Mouse (Mus musculus) liver, embryonic 14.5 days (tissue): ENCODE results near the gene Phf19. TPM values are rescaled to one million over a fixed set of nuclear protein-coding genes. Genes with fewer than 3 reads are reported as not detected.
A peak's percentile ranks its signal among the peaks of the same experiment; 100 is the strongest.

ENCODE experiments used
- ATAC-seq: fragments of 200-750 bp; cut with Nextera tagmentation; 2 replicates; pipeline ENCODE4 v1.8.0; 2017; ENCODE audit warnings: moderate number of reproducible peaks, mild to moderate bottlenecking, moderate library complexity; ENCODE audit not compliant: insufficient read depth
- DNase-seq, 3 experiments: peaks; one replicate each; pipeline ENCODE4 v3.0.0-alpha.2; 2012 to 2013; ENCODE audit warnings: low read depth in 3 of 3, low spot score in 3 of 3
- H3K27ac ChIP-seq: fragments of 300-500 bp; sonication (generic); 2 replicates; pipeline ENCODE4 v1.5.1; 2014; ENCODE audit warnings: moderate library complexity, mild to moderate bottlenecking, control low read depth, inconsistent platforms
- H3K27me3 ChIP-seq: fragments of 300-500 bp; sonication (generic); 2 replicates; pipeline ENCODE4 v1.6.1; 2014; ENCODE audit warnings: mild to moderate bottlenecking, low read length, moderate library complexity; ENCODE audit not compliant: control insufficient read depth, insufficient read depth
- H3K36me3 ChIP-seq: fragments of 300-500 bp; sonication (generic); replicated peaks from 2 replicates; pipeline ENCODE4 v1.6.1; 2014; ENCODE audit warnings: low read depth; ENCODE audit not compliant: control insufficient read depth, insufficient read depth
- H3K4me1 ChIP-seq, 2 experiments: fragments of 200-500 bp in 1 of 2; fragments of 300-500 bp in 1 of 2; sonication (generic) in 1 of 2; replicated peaks; 2 replicates each; pipeline ENCODE4 v1.6.1; 2012 to 2014; ENCODE audit warnings: antibody characterized with exemption in 1 of 2, inconsistent platforms in 1 of 2, low read length in 1 of 2; ENCODE audit not compliant: control insufficient read depth in 2 of 2, insufficient read depth in 2 of 2
- H3K4me2 ChIP-seq: fragments of 300-500 bp; sonication (generic); 2 replicates; pipeline ENCODE4 v1.6.1; 2014; ENCODE audit warnings: low read depth, mild to moderate bottlenecking, control low read depth, moderate library complexity
- H3K4me3 ChIP-seq, 2 experiments: fragments of 200-500 bp in 1 of 2; fragments of 300-500 bp in 1 of 2; sonication (generic) in 1 of 2; 2 replicates each; pipeline ENCODE4 v1.5.1; 2012 to 2014; ENCODE audit warnings: low read depth in 2 of 2, low read length in 2 of 2, mild to moderate bottlenecking in 2 of 2, control low read depth in 1 of 2, inconsistent platforms in 1 of 2, moderate library complexity in 1 of 2; ENCODE audit not compliant: insufficient read depth in 1 of 2
- H3K9ac ChIP-seq: fragments of 300-500 bp; sonication (generic); replicated peaks from 2 replicates; pipeline ENCODE4 v1.6.1; 2014; ENCODE audit warnings: mild to moderate bottlenecking, control low read depth, moderate library complexity
- H3K9me3 ChIP-seq: fragments of 300-500 bp; sonication (generic); 2 replicates; pipeline ENCODE4 v1.6.1; 2016; ENCODE audit warnings: low read length, mixed read lengths; ENCODE audit not compliant: control insufficient read depth
- CTCF ChIP-seq: IDR thresholded peaks from 2 replicates; pipeline ENCODE4 v1.5.1; 2016; ENCODE audit warnings: antibody characterized with exemption, low read depth, control low read depth
- EP300 ChIP-seq: IDR thresholded peaks from 2 replicates; pipeline ENCODE4 v1.6.1; 2016; ENCODE audit warnings: antibody characterized with exemption, low read depth
- WGBS: fragments of 180-500 bp; shearing (Covaris S2); extraction: QIAGEN DNeasy Blood & Tissue Kit; methylation state at CpG from one replicate; pipeline ENCODE4 v1.1.7; 2014; ENCODE audit not compliant: insufficient replicate concordance; 5-methylcytosine and 5-hydroxymethylcytosine counted together
- polyA plus RNA-seq, 2 experiments: library from polyadenylated mRNA; depleted of rRNA in 1 of 2; stranded (reverse) in 1 of 2; unstranded in 1 of 2; fragments of >200 nt; fragmentation: Nextera tagmentation in 1 of 2; extraction: Ambion mirVana in 1 of 2; gene quantifications; 2 replicates each; pipeline versions ENCODE4 v1.2.1 to v1.2.3; 2012 to 2014

Phf19 gene
- polyA plus RNA-seq (2012; rRNA removed) (2.9 and 3.5 TPM in 2 replicates), polyA plus RNA-seq (2014; fragmentation: Nextera tagmentation; extraction: Ambion mirVana) (2.8 TPM in 2 replicates)

DNA sequence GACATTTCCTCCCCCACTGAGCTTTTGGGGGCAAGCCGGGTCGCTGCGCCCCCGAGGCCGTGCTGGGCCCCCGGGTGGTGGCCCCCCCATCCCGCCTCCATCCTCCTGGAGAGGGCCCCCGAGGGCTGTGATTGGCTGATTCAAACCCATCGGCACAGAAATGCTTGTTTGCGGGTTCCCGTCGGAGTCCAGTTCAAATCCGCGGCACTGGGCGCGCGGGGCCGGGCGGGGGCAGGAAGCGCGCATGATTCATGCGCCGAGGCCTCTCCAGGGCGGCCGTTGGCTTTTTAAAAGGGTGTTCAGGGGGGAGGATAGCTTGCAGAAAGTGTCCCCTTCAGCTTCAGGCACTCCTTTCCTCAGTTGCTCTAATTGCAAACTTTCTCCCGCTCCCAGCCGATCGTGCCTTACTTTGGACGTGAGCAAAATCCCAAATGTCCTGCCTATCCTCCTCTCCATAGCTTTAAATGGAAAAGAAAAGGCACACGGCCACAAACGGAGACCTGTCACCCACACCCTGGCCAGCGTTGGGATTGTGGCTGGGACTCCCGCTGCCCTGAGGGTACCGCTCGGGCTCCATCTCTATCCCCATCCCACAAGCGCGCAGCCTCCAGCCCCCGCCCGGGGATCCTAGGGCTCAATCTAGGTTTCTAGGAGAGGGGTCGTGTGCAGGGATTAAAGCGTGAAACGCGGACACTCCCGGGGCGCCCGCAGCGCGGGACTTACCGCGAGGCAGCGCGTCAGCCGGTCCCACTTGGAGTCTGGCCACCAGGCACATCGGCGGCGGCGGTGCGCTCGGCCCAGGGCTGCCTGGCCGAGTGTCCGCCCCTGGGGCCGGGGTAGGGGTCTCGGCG, at the start of gene Phf19:
Phf19 (minus strand) TSS at position 809 of the 851 bp plus-strand sequence.
- peak in 1 of 3 experiments; percentile 35 for DNase-seq
- under 1% methylated on average over 64 of the region's 64 CpGs for WGBS
- peaks cover 10% of the 10 kb centered on the region for H3K27me3 ChIP-seq

DNA sequence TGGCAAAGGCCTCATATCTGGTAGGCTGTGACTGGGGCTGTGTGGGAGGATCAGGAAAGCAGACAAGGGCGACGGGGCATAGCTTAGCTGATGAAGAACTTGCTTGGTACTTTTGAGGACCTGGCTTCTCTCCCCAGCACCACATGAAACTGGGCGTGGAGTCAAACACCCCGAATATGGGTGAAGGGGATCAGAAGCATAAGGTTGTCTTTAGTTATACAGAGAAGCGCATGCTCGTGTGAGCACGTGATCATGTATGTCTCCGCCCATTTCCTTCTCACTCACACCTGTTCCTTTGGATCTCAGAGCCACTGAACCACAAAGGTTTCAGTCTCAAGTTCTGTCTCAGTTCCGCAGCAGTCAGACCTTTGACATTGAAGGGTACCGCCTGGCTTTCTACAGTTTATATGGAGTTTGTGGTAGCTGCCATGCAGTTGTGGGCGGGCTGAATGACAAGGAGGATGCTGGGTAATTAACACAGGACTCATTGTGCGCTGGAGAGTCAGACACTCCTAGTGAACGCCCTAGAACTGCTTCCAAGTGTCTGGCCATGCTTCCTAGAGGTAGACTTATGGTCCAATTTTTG, 49.6 kb upstream of the Phf19 start:
- H3K9ac ChIP-seq = no peak overlapping the region
- WGBS = 58% methylated on average over 13 of the region's 13 CpGs
- H3K27me3 ChIP-seq = no peaks in the 10 kb centered on the region
- DNase-seq (no peak), ATAC-seq (no peak)
- H3K27ac ChIP-seq = no peak overlapping the region
- peaks cover 2 to 13% of the 10 kb centered on the region in 2 experiments; a peak in 2 of 4 replicates for H3K4me1 ChIP-seq
- H3K9me3 ChIP-seq = no peaks in the 10 kb centered on the region
- no peak overlapping the region for H3K4me3 ChIP-seq
- no peaks in the 10 kb centered on the region for H3K36me3 ChIP-seq
- no peak overlapping the region for H3K4me2 ChIP-seq
- TF ChIP-seq CTCF = no peak
- no peak for TF ChIP-seq EP300

More for the DNA sequence above, at the start of gene Phf19:
- ATAC-seq = peak; percentile 58
- no peaks in the 10 kb centered on the region for H3K9me3 ChIP-seq
- TF ChIP-seq CTCF = no peak
- TF ChIP-seq EP300 = no peak
- H3K4me3 ChIP-seq = peak within 1 kb of the TSS; percentile 81 to 89
- peak within 1 kb of the TSS; percentile 7; the same call in 1 of the 2 replicates for H3K27ac ChIP-seq
- H3K4me1 ChIP-seq = peaks cover 4 to 8% of the 10 kb centered on the region in 2 experiments
- H3K4me2 ChIP-seq = peak within 1 kb of the TSS; percentile 94
- H3K9ac ChIP-seq = peak within 1 kb of the TSS; percentile 71
- peaks cover 5% of the 10 kb centered on the region; the same call in 1 of the 2 replicates for H3K36me3 ChIP-seq

DNA sequence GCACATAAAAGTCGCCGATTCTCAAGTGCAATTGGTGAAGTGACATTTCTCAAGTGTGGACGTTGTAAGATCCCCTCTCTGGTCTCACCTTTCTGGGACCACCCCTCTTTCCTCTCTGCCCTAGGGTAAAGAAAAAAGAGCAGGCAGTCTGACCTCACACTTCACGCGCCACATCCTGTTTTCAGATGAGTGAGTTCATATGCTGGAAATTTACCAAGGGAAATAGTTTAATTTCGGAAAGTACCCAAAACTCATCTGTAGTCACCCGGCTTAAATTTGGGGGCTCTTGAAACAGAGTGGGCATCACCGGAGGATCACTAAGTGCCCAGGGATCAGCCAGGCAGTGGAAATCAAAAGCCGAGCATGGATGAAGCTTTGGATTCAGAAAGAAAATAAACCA, 49.1 kb upstream of the Phf19 start:
- peaks cover 2 to 13% of the 10 kb centered on the region in 2 experiments; a peak in 2 of 4 replicates for H3K4me1 ChIP-seq
- WGBS = 57% methylated on average over 9 of the region's 9 CpGs
- no peak overlapping the region for H3K4me2 ChIP-seq
- no peaks in the 10 kb centered on the region for H3K27me3 ChIP-seq
- DNase-seq (no peak), ATAC-seq (no peak)
- H3K4me3 ChIP-seq = no peak overlapping the region
- H3K9ac ChIP-seq = no peak overlapping the region
- no peak for TF ChIP-seq EP300
- TF ChIP-seq CTCF = no peak
- H3K36me3 ChIP-seq = no peaks in the 10 kb centered on the region
- H3K9me3 ChIP-seq = no peaks in the 10 kb centered on the region
- H3K27ac ChIP-seq = no peak overlapping the region

GRCm38 (mm10) chr2:34962211-34962610, 48.4 kb upstream of the Phf19 start:
- no peak overlapping the region for H3K27ac ChIP-seq
- TF ChIP-seq CTCF = no peak
- no peak for TF ChIP-seq EP300
- ATAC-seq (no peak), DNase-seq (no peak)
- no peaks in the 10 kb centered on the region for H3K36me3 ChIP-seq
- no peak overlapping the region for H3K9ac ChIP-seq
- 47% methylated on average over 2 of the region's 2 CpGs for WGBS
- H3K9me3 ChIP-seq = no peaks in the 10 kb centered on the region
- H3K4me3 ChIP-seq = no peak overlapping the region
- H3K4me1 ChIP-seq = peaks cover 2 to 13% of the 10 kb centered on the region in 2 experiments; a peak in 2 of 4 replicates
- H3K27me3 ChIP-seq = no peaks in the 10 kb centered on the region
- H3K4me2 ChIP-seq = no peak overlapping the region
